Mouse (Mus musculus): ENCODE measurements around the gene Hnrnpl.

Gene Hnrnpl

GRCm38 (mm10) chr7:28808221-28808941 lies at the start of gene Hnrnpl:
Gene Hnrnpl (plus strand): TSS chr7:28808541.
- DNase-seq = peak; percentile 84

- no peak for DNase-seq
These were observed 49.7 kb upstream of the Hnrnpl start for GRCm38 (mm10) chr7:28758623-28759022.

- DNase-seq = no peak
These were observed 46.4 kb upstream of the Hnrnpl start for GRCm38 (mm10) chr7:28761907-28762306.

- no peak for DNase-seq
These were observed 43.1 kb upstream of the Hnrnpl start for GRCm38 (mm10) chr7:28765211-28765610.

- peak; percentile 99 for DNase-seq
These were observed 42.0 kb upstream of the Hnrnpl start, which contains the start of gene Sirt2 for GRCm38 (mm10) chr7:28766173-28766879. Gene Sirt2 (plus strand): TSS chr7:28766735.

- no peak for DNase-seq
These were observed 41.4 kb upstream of the Hnrnpl start for GRCm38 (mm10) chr7:28766910-28767309.

- DNase-seq = no peak
These were observed 40.8 kb upstream of the Hnrnpl start, which contains the start of gene Nfkbib for GRCm38 (mm10) chr7:28767462-28767965. Gene Nfkbib (minus strand): TSS chr7:28767512.

- no peak for DNase-seq
These were observed 38.9 kb upstream of the Hnrnpl start for GRCm38 (mm10) chr7:28769414-28769958.

GRCm38 (mm10) chr7:28770309-28770708 lies 38.0 kb upstream of the Hnrnpl start:
- DNase-seq = no peak

GRCm38 (mm10) chr7:28771867-28772266 lies 36.5 kb upstream of the Hnrnpl start:
- no peak for DNase-seq

GRCm38 (mm10) chr7:28773163-28773562 lies 35.2 kb upstream of the Hnrnpl start:
- DNase-seq = no peak

GRCm38 (mm10) chr7:28774164-28774563 lies 34.2 kb upstream of the Hnrnpl start:
- DNase-seq = no peak

- no peak for DNase-seq
These were observed 33.2 kb upstream of the Hnrnpl start for GRCm38 (mm10) chr7:28775129-28775528.

- DNase-seq = no peak
These were observed 29.5 kb upstream of the Hnrnpl start for GRCm38 (mm10) chr7:28778825-28779224.

GRCm38 (mm10) chr7:28780067-28780658 lies 28.2 kb upstream of the Hnrnpl start:
- DNase-seq = peak; percentile 88

GRCm38 (mm10) chr7:28780857-28781256 lies 27.5 kb upstream of the Hnrnpl start:
- DNase-seq = no peak

GRCm38 (mm10) chr7:28781261-28781663 lies 27.1 kb upstream of the Hnrnpl start:
- no peak for DNase-seq

GRCm38 (mm10) chr7:28785161-28785560 lies 23.2 kb upstream of the Hnrnpl start:
- DNase-seq = no peak

- DNase-seq = no peak
These were observed 20.5 kb upstream of the Hnrnpl start for GRCm38 (mm10) chr7:28787884-28788283.

GRCm38 (mm10) chr7:28788307-28789195 lies 19.8 kb upstream of the Hnrnpl start, which contains the start of gene Rinl:
Gene Rinl (plus strand): TSS chr7:28788969.
- no peak for DNase-seq

- DNase-seq = no peak
These were observed 19.1 kb upstream of the Hnrnpl start for GRCm38 (mm10) chr7:28789235-28789634.
